Mouse (Mus musculus) 3T3-L1 (cell line): ENCODE measurements around the gene Rsf1.
A peak's percentile ranks its signal among the peaks of the same experiment; 100 is the strongest.

Experiments used
- DNase-seq: peaks from one replicate; pipeline ENCODE4 v3.0.0-alpha.2; 2015; ENCODE audit warnings: low read depth, low spot score

Gene Rsf1

DNA sequence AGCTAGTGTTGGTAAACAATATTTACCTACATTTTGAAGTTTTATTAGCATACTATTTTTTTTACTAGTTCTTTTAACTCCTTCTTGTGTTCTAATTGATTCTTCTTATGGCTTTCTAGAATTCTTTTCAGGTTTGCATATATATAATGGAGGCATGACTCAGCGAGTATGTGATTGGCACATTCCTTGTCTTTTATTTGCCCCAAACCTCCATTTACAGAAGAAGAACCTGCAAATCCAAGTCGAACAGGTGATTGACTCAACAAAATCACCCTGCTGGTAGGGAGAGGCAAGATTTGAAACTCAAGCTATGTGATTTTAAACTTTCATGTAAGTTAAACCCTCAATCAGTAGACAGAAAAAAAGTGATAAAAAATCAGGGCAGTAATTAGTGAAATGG, 51.6 kb downstream of the Rsf1 start:
- no peak for DNase-seq

DNA sequence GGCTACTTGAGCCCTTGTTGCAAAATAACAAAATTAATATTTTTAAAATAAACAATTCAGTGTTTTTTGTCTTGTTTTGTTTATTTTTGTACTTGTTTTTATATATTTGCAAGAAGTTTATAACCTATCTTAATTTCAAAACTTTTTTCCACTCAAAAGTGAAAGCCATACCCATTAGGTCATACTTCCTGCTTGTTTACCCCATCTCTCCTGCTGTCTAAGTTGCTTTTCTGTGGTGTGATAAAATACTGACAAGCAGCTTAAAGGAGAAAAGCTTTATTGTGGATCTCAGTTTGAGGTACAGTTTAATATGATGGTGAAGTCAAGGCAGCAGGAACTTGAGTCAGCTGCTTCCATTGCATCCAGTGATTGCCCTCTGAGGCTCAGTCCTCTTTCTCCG, 53.2 kb downstream of the Rsf1 start:
- no peak for DNase-seq

DNA sequence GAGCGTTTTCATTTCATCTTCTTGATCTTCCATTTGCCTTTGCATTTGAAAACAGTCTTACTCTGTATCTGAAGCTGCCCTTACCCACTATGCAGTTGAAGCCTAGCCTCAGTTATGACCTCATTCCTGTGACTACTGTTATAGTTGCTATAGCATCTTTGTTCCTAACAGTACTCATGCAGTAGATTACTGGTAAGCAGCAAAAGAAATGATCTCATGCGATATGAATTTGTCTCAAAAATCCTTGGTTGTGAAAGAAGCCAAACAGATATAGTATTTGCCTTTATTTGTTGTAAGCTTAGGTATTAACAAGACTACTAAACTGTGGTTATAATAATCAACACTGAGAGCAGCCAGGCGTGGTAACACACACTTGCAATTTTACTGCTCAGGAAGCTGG, 65.4 kb downstream of the Rsf1 start:
- DNase-seq, result peak; percentile 59

DNA sequence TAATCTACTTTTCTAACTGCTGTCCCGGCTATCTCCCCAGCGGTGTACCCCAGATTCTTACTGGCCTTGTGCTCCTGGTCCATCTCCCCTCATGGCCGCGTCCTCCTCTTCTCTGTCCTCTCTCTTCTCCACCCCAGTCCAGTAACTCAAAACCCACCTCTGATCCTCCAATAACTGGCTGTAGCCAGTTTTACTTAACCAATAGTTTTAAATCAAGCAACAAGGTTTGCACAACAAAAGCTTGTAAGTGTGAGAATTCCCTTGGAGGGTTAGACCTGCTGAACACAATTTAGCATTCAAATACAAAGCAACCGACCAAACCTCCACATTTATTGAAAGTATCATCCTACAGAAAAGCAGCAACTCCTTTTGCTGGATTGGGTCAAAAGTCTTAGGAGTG, 68.0 kb downstream of the Rsf1 start:
- no peak for DNase-seq

DNA sequence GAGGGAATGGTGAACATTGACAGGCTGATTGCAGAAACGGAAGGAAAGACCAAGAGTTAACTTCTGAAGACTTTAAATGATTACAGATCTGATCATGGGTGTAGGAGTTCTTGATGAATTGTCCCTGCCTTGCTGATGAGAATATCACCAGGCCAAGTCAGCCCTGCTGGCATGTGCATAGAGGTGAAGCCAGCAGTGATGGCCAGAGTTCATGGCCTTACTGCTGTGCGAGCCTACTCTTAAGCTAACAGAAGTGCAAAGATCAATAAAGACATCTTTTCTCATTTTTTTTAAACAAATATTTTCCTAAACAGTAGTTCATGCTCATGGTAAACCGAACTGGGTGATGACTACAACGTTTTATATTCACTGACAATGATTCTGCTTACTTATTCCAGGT, 71.0 kb downstream of the Rsf1 start:
- DNase-seq, result no peak

DNA sequence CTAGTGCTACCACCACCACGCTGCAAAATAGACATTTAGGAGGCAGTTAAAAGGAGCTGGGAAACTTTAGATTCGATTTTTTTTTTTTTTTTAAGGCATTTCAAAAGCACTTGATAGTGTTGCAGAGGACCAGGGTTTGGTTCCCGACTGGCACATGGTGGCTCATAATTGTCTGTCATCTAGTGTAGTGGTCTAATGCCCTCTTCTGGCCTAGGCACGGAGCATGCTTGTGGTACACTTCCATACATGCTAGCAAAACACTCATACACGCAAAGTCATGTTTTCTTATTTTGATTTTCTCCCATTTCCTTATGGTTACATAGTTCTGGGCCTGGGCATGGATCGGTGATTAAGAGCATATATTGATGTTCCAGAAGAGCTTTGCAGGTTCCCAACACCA, 76.5 kb downstream of the Rsf1 start:
- no peak for DNase-seq

DNA sequence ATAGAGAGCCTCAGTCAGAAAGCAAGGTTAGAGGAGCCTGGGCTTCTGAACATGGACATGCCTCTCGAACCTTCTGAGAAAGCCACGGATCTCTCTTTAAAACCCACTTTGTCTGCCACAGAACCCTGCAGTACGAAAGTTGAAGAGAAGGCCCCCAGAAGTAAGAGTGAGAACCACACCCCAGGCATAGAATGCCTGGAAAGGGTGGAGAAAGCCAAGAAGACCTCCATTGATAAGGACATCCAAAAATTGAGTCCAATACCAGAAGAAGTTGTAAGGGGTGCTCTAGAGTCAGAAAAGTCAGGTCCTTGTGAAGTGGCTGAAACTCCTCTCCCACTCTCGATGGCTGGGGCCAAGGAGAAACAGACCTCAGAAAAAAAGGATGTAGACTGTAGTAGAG, 81.9 kb downstream of the Rsf1 start:
- DNase-seq, result no peak

DNA sequence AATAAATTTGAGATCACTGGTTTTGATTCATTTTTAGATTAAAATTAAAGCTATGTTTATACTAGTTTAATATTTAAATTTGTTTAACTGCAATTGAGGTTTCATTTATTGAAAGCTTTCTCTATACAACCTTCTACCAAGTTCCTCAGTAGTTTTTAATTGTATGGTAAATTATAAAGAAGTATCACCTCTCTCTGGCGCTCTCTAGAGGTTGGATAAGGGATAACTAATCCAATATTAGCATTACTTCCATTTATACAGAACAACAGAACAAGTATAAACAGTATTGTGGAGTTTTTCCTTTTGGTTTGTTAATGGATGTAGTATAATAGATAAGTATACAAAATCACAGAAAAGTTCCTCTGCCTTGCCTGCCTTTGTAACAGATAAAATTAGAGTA, 99.5 kb downstream of the Rsf1 start:
- DNase-seq, result peak; percentile 55

DNA sequence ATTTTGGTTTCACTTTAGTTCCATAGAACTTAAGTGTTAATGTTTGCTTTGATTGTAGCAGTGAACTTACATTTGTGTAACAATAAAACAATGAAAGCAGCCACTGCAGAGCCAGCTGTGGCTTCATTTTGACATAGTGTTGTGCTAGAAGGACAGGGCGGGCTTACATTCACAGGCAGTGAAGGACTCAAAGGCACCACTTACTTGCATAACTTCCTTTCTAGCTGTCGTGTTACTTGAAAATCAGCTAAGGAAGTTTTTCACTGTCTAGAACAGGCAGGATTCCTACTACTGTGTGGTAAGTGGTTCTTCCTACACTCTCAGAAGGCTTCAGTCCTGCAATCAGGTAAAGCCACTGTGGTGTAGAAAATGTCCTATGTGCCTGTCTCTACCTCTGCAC, 108.1 kb downstream of the Rsf1 start:
- DNase-seq, result no peak

DNA sequence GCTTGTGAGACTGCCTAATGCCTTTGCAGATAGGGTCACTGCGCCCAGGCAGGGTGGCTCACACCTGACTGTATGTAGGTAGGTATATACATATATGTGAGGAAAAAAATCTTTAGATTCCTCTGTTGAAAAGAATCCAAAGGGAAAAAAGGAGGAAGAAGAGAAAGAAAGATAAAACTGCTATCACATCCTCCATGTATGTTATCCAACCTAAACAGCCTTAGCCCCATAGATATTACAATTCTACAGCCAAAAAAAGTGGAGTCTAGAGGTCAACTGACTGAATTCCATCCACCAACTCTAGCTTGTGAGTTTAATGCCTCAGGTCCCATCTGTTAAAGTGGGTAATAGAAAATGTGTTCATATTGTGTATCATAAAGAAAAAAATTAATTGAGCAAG, 115.8 kb downstream of the Rsf1 start:
- peak; percentile 3 for DNase-seq

DNA sequence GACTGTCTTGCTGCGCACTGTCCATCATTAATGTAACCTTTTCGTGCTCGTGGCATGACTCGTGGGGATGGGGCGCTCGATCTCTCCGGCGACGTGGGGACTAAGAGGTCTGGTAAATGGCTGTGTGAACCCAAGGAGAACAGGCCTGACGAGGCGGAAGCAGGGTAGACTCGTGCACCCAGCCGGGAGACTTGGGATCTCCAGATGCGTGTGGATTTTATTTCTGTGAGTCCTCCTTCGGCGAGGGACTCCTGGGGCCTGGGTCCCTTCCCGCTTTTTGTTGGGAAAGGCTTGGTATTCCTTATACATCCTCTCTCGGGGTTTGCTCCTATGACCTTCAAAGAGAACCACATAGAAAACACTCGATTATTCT, 116.4 kb downstream of the Rsf1 start:
- DNase-seq, result no peak

DNA sequence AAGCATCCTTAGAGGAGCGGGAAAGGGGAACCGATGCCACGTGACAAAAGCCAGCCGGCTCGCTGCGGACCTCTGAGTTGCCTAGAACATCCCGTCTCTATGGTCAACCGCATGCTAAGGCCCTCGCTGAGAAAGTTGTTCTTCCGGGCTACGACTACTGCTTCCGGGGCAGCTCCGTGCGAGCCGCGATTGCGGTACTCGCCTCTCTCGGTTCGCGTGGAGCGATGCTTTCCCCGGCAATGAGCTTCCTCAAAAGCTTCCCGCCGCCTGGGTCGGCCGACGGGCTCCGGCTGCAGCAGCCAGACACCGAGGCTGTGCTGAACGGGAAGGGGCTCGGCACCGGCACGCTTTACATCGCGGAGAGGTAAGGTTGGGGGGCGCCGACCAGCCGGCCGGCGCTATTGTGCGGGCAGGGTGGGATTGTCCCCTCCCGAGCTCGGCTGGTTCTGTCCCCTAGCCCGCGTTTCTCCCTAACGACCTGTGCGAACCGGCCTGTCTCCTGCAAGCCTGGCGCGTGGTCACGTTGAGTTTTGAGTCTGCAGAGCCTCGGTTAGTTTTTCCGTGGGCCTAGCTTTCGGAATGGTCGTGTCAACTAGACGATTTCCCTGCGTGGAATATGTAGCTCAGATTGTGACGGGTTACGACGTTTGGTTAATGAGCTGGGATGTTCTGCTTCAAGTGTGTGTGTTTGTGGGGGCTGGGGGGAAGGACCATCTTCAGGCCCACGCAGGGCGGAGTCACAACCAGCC, 117.0 kb downstream of the Rsf1 start, which contains the start of gene Clns1a:
TSS of gene Clns1a (plus strand) at position 129 of the 749 bp plus-strand sequence.
- peak; percentile 91 for DNase-seq

DNA sequence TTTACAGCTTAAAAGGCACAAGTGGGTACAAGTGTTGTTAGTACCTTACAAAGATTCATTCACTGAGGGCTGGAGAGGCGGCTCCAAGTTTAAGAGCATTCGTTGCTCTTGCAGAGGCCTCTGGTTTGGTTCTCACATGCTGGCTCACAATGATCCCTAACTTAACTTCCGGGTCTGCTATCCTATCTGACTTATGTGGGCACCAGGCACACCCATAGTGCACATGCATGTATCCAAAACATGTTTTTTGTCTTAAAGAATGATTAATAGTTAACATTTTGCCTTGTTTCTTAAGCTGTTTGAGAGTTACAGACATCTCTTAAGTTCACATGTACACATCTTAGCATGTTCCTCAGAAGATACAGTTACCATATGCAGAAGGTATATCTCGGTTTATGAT, 120.5 kb downstream of the Rsf1 start:
- no peak for DNase-seq

DNA sequence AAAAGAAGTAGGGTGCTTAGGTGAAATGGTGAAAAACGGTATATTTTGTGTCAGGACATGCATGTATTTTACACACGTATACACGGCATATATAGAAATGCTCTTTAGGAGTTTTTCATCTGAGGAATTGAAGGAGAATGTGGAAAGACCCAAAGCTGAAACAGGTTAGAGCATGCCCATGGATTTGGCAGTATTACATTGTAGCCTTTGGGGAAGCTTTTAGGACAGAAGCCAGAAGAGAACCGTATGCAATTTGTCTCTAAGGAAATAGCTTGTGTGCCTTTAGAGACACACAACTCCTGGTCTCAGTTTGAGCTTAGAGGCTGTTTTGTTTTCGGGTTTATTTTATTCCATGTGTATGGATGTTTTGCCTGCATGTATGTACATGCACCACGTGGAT, 121.4 kb downstream of the Rsf1 start:
- no peak for DNase-seq

DNA sequence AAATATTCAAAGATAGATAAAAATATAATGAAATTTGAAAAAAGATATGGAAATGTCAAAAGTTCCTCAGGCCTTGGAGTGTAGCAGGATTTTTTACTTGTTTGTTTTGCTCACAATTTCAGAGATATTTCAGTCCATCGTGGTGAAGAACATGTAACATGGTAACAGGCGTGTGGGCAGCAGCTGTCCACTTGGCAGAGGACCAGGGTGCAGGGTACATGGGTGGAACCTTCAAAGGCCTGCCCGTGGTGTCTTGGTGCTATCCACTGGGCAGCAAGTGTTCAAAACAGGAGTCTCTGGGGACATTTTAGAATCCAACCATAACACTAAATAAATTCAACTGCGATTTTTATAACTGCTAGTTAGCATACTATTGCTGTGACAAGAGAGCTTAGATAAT, 127.4 kb downstream of the Rsf1 start:
- no peak for DNase-seq

DNA sequence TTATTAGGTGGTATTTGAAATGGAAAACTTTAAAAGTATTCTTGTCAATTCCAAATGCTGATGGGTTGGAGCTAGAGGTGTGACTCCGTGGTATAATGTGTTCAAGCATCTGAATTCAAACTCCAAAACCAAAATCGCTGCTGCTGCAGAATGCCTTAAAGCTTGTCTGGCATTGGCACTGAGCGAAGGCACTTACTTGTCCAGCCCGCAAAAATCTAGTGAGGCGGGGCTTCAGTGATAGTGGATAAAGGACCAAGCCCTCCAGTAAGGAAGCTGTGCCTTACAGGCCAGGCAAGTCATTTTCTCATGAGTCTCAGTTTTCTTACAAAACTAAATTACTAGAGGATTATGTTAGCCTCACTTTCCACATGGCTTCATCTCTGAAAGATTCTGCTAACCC, 128.1 kb downstream of the Rsf1 start:
- no peak for DNase-seq

DNA sequence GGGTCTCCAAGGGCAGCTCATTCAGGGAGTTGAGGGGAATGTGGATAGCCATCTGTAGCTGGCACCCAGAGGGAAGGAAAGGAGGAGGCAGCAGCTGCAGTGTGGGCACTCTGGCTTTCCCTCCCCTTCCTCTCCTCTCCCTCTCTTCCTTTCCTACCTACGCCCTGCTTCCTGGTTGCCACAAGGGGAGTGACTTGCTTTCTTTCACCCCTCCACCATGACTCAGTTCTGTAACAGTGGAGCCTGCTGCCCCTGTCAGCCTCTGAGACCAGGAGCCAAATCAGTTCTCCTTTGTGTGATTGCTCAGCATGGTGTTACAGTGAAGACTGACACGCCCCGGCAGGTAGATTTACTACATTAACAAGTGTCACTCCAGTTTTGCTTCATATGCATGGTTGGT, 129.5 kb downstream of the Rsf1 start:
- DNase-seq, result no peak

DNA sequence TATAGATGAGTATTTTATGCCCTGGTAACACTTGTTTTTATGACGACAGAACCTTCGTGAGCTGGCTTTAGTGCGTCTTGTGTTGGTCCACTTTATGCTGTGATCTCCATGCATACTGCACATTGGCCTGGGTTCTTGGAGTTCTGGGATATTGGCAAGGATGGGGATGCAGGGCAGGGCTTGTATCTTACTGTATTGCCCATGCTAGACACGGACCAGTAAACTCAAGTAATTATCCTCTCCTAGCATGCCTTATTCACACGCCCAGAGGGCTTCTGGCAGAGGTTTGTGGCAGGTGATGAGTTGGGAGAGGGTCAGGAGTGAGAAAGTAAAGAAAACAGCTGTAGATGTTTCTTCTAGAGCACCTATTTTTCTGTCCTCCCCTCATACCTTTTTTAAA, 135.0 kb downstream of the Rsf1 start:
- DNase-seq, result no peak

DNA sequence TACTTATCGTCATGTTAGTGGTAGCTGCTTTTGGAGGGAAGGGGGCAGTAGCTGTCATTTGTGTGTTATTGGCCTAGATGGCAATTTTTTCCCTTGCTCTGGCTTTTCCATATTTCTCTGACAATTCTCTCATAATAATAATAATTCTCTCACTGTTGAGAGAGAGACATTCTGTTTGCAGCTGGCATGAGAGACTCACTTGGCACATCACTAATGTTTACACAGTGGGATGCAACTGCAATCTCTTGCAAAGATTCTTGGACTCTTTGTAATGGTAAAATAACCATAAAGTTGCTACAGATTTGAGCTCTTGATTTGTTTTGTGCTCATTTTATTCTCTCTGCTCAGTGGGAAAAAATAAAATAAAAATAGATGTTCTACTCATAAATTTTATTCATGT, 137.6 kb downstream of the Rsf1 start:
- DNase-seq, result no peak

DNA sequence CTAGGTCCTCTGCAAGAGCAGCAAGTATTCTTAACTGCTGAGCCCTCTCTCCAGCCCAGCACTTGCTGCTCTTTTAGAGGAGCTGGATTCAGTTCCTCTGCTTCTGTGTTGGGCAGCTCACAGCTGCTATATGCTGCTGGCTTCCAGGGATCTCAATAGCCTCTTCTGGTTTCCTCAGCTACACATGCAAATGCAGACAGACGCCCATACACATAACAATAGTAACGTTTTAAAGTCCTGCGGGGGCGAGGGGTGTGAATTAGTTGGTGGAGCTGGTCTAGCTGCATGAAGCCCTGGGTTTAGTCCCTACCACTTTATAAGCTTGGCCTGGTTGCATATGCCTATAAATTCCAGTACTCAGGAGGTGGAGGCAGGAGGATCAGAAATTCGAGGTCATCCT, 139.4 kb downstream of the Rsf1 start:
- no peak for DNase-seq

DNA sequence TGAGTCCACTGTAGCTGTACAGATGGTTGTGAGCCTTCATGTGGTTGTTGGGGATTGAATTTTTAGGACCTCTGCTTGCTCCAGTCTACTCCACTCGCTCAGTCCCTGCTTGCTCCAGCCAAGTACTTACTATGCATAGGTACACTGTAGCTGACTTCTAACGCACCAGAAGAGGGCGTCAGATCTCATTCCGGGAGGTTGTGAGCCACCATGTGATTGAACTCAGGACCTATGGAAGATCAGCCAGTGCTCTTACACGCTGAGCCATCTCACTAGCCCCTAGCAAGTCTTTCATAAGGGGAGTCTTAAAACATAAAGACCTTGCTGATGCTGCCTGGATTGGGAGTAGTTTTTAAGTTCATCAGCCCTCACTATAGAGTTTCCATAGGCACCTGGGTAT, 140.4 kb downstream of the Rsf1 start:
- no peak for DNase-seq

DNA sequence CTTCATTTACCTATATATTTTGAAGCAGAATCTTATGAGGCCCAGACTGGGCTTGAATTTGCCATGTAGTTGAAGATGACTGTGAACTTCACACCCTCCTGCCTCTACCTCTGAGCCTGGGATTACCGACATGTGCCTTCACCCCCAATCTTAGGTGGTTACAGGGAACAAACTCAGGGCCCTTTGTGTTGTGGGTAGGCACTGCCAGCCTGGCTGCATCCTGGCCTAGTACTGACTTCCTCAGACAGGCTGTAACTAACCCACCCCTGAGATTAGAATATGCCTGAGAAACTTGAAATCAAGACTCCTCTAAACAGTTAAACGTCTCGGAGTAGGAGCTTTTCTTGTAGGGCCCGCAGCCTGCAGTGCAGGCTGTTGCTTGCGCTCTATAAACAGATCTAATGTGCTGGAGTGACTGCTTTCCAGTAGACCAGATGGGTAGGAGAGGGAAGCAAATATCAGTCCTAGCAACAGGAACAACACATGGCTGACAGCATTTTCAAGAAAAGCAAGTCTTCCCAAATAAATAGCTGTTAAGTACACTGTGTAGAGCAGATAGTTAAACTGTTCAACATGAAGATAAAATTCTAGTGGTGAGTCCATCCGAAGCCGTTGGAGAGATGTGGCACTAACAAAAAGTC, 142.7 kb downstream of the Rsf1 start:
- DNase-seq, result no peak

DNA sequence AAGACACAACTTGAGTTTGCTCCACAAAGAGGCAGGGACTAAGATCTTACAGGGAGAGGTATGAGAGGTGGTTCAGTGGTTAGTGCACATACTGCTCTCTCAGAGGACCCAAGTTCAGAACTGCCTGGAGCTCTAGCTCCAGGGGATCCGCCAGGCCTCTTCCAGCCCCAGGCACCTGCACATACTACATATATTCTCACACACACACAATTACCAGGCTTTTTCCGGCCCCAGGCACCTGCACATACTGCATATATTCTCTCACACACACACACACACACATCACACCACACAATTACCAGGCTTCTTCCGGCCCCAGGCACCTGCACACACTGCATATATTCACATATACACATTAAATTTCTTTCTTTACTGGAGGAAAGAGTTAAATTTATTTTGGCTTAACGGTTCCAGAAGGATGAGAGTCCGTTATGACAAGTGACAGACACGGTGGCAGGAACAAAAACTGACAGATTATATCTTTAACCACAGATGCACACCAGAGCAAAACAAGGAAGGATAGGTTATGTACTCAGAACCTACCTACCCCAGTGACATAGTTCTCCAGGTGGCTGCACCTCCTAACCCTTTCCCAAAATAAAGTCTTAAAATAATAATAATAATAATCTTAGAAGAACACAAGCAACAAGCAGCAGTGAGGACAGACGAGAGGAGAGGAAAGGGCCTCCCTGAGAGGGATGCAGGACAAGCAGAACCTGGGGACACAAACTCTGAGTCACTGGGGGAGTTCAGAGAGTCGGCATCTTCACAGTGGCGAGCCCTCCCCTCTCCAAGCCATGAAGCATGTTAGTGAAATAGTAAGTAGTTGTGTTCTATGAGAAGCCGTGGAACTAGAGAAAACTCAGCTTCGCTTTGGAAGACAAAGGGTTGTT, 144.2 kb downstream of the Rsf1 start:
- no peak for DNase-seq
